In the genomic region with DNA sequence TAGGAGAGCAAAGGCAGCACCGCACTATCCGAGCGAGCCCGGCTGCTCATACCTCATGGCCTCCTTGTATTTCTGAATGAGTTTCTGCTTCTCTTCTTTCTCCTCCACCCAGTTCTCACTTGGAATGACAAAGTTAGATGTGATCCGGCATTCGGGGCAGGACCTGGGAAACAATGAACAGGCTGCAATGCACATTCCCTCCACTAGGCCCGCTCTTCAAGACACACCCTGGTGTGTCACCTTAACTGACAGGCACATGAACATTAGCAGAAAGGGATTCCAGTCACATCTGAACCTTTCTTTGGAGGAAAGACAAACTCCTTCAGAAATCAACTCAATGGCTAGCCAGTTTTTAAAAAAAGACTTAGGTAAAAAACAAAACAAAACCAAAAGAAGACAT, we compare ENCODE assay signal across 8 mouse cellular contexts. TPM values are rescaled to one million over a fixed set of nuclear protein-coding genes. Genes with fewer than 3 reads are reported as not detected.
A peak's percentile ranks its signal among the peaks of the same experiment; 100 is the strongest.
DNase-seq lines count a peak whose midpoint lies in the region; ATAC-seq and TF ChIP-seq lines count a peak whose summit lies in the region.

No protein-coding gene starts in this region.

- H3K27ac ChIP-seq in layer of hippocampus, adult 2 months, result no peak overlapping the region
- H3K27ac ChIP-seq in embryonic facial prominence, embryonic 11.5 days (replicated peaks; ENCODE audit: low read depth, low read length), result no peak overlapping the region

- no peak for DNase-seq in layer of hippocampus, adult 2 months (ENCODE audit: low spot score in 2 of 2)
- no peak for DNase-seq in layer of hippocampus, adult 18-20 months (ENCODE audit: low spot score in 2 of 2)
- DNase-seq in NIH3T3 (ENCODE audit: low read depth), result peak; percentile 75
- DNase-seq in embryonic facial prominence, embryonic 11.5 days (ENCODE audit: low spot score), result peak; percentile 75
- no peak for DNase-seq in thymus, postnatal 36 days
- no peak for DNase-seq in MN1 (ENCODE audit: low spot score)
- DNase-seq in frontal cortex, adult 2 months (ENCODE audit: extremely low spot score in 1 of 2, low spot score in 1 of 2), result no peak

- H3K4me2 ChIP-seq in embryonic facial prominence, embryonic 11.5 days (ENCODE audit: low read depth, low read length), result no peak overlapping the region

- 65% methylated on average over 7 of the region's 7 CpGs for WGBS in embryonic facial prominence, embryonic 11.5 days

- TF ChIP-seq CTCF in layer of hippocampus, adult 2 months (conservative IDR thresholded peaks at IDR 0.05), result peak; percentile 83

- no peaks in the 10 kb centered on the region for H3K9me3 ChIP-seq in embryonic facial prominence, embryonic 11.5 days (replicated peaks; ENCODE audit: control insufficient read depth, low read length)

- no peak overlapping the region for H3K4me3 ChIP-seq in layer of hippocampus, adult 2 months
- H3K4me3 ChIP-seq in embryonic facial prominence, embryonic 11.5 days (ENCODE audit: low read depth, low read length), result no peak overlapping the region

- H3K36me3 ChIP-seq in embryonic facial prominence, embryonic 11.5 days (replicated peaks; ENCODE audit: control insufficient read depth, insufficient read depth, low read depth, low read length), result no peaks in the 10 kb centered on the region

- no peaks in the 10 kb centered on the region for H3K27me3 ChIP-seq in embryonic facial prominence, embryonic 11.5 days (ENCODE audit: control insufficient read depth, insufficient read depth, low read length)

- no peak overlapping the region for H3K9ac ChIP-seq in embryonic facial prominence, embryonic 11.5 days (replicated peaks; ENCODE audit: low read length)

- H3K4me1 ChIP-seq in embryonic facial prominence, embryonic 11.5 days (ENCODE audit: control insufficient read depth, insufficient read depth, low read length), result no peaks in the 10 kb centered on the region

- ATAC-seq in embryonic facial prominence, embryonic 11.5 days (replicated peaks; ENCODE audit: insufficient number of reproducible peaks, low FRiP score, low TSS enrichment, low read depth), result no peak
- ATAC-seq in megakaryocyte-erythroid progenitor cell, adult 5-6 weeks (replicated peaks; ENCODE audit: low FRiP score, low TSS enrichment, poor library complexity, severe bottlenecking), result peak; percentile 55; the same call in 1 of the 2 replicates

RNA-seq across cellular contexts. Expression of gene Rab19, which starts 19.4 kb away (rescaled TPM):
- not detected for total RNA-seq in layer of hippocampus, adult 2 months (2021)
- not detected for total RNA-seq in layer of hippocampus, adult 18-20 months (2021)
- 0.78 and 1.1 TPM in 2 replicates for polyA plus RNA-seq in embryonic facial prominence, embryonic 11.5 days (2014; fragmentation: Nextera tagmentation; extraction: Ambion mirVana)
- total RNA-seq in megakaryocyte-erythroid progenitor cell, adult 5-6 weeks (2014; fragmentation: Nextera tagmentation), result 0.20 and 0.92 TPM in 2 replicates
- 1.1 and 4.4 TPM in 2 replicates for total RNA-seq in megakaryocyte-erythroid progenitor cell, adult 5-6 weeks (2017)
- 0.22 and 0.27 TPM in 2 replicates for polyA plus RNA-seq in frontal cortex, adult 2 months (2012; rRNA removed)

RNA-seq across cellular contexts. Expression of gene Mkrn1, which starts 19.9 kb away (rescaled TPM):
- total RNA-seq in layer of hippocampus, adult 2 months (2021), result 100 to 1,000 TPM; 116 to 119 TPM
- 100 to 1,000 TPM; 113 to 118 TPM for total RNA-seq in layer of hippocampus, adult 18-20 months (2021)
- polyA plus RNA-seq in embryonic facial prominence, embryonic 11.5 days (2014; fragmentation: Nextera tagmentation; extraction: Ambion mirVana), result 55.7 and 59.7 TPM in 2 replicates
- total RNA-seq in megakaryocyte-erythroid progenitor cell, adult 5-6 weeks (2014; fragmentation: Nextera tagmentation), result 91.2 and 104 TPM in 2 replicates
- total RNA-seq in megakaryocyte-erythroid progenitor cell, adult 5-6 weeks (2017), result 63.3 and 64.2 TPM in 2 replicates
- polyA plus RNA-seq in frontal cortex, adult 2 months (2012; rRNA removed), result 102 and 108 TPM in 2 replicates

RNA-seq across cellular contexts. Expression of gene Slc37a3, which starts 22.9 kb away (rescaled TPM):
- total RNA-seq in layer of hippocampus, adult 2 months (2021), result 10 to 100 TPM; 67.6 to 75.5 TPM
- 10 to 100 TPM; 66.2 to 75.6 TPM for total RNA-seq in layer of hippocampus, adult 18-20 months (2021)
- polyA plus RNA-seq in embryonic facial prominence, embryonic 11.5 days (2014; fragmentation: Nextera tagmentation; extraction: Ambion mirVana), result 44.2 and 47.7 TPM in 2 replicates
- 6.6 and 14.7 TPM in 2 replicates for total RNA-seq in megakaryocyte-erythroid progenitor cell, adult 5-6 weeks (2014; fragmentation: Nextera tagmentation)
- 1.7 and 1.9 TPM in 2 replicates for total RNA-seq in megakaryocyte-erythroid progenitor cell, adult 5-6 weeks (2017)
- polyA plus RNA-seq in frontal cortex, adult 2 months (2012; rRNA removed), result 30.6 and 34.8 TPM in 2 replicates

Comparison
In these comparisons a context has a peak if more than half of its experiments do, and no peak if none do; other contexts are left out.
1. DNase-seq: peak in NIH3T3 (single experiment) and embryonic facial prominence, embryonic 11.5 days (single experiment); none in layer of hippocampus, adult 2 months (0 of 2), layer of hippocampus, adult 18-20 months (0 of 2), thymus, postnatal 36 days (0 of 2), MN1 (single experiment) and frontal cortex, adult 2 months (0 of 2).
2. RNA of gene Slc37a3, which starts 22.9 kb away (total RNA-seq): 66.2 to 75.6 TPM in layer of hippocampus, adult 18-20 months and 67.6 to 75.5 TPM in layer of hippocampus, adult 2 months; 1.7 to 14.7 TPM in megakaryocyte-erythroid progenitor cell, adult 5-6 weeks; every median in the first group is over 4 times any median in the second.